Mouse (Mus musculus) MEL (cell line): ENCODE data around the gene Nsl1. TPM values are rescaled to one million over a fixed set of nuclear protein-coding genes. Genes with fewer than 3 reads are reported as not detected.

Experiments used
- DNase-seq: peaks from one replicate; pipeline ENCODE4 v3.0.0; 2011; ENCODE audit warnings: low read depth, low spot score
- H3K27ac ChIP-seq: 2 replicates; pipeline ENCODE4 v1.5.1; 2012; ENCODE audit warnings: low read depth, mild to moderate bottlenecking, control low read depth, low read length, moderate library complexity; ENCODE audit not compliant: control insufficient read depth
- H3K27me3 ChIP-seq, 2 experiments: fragments of 150-350 bp in 1 of 2; sonication (generic) in 1 of 2; 2 replicates each; pipeline ENCODE4 v1.6.1; 2012; ENCODE audit warnings: low read length in 2 of 2, mild to moderate bottlenecking in 2 of 2, improper control_type of control experiment in 1 of 2, moderate library complexity in 1 of 2; ENCODE audit not compliant: insufficient read depth in 2 of 2, control insufficient read depth in 1 of 2
- H3K36me3 ChIP-seq, 2 experiments: 2 replicates each; pipeline ENCODE4 v1.6.1; 2012 to 2014; ENCODE audit warnings: low read length in 2 of 2, improper control_type of control experiment in 1 of 2, inconsistent platforms in 1 of 2, mild to moderate bottlenecking in 1 of 2; ENCODE audit not compliant: insufficient read depth in 2 of 2, control insufficient read depth in 1 of 2
- H3K4me1 ChIP-seq, 2 experiments: fragments of 150-350 bp in 1 of 2; sonication (generic) in 1 of 2; 2 replicates each; pipeline ENCODE4 v1.6.1; 2012; ENCODE audit warnings: low read length in 2 of 2, improper control_type of control experiment in 1 of 2, mild to moderate bottlenecking in 1 of 2; ENCODE audit not compliant: insufficient read depth in 2 of 2, control insufficient read depth in 1 of 2
- H3K4me3 ChIP-seq, 2 experiments: fragments of 150-350 bp in 1 of 2; sonication (generic) in 1 of 2; 2 replicates each; pipeline ENCODE4 v1.5.1; 2012; ENCODE audit warnings: low read depth in 2 of 2, low read length in 2 of 2, mild to moderate bottlenecking in 2 of 2, moderate library complexity in 2 of 2, control low read depth in 1 of 2, improper control_type of control experiment in 1 of 2; ENCODE audit not compliant: control insufficient read depth in 1 of 2, insufficient read depth in 1 of 2
- H3K79me2 ChIP-seq: 2 replicates; pipeline ENCODE4 v1.6.1; 2012; ENCODE audit warnings: mild to moderate bottlenecking, low read length, moderate library complexity; ENCODE audit not compliant: control insufficient read depth, poor library complexity, insufficient read depth
- H3K9ac ChIP-seq: 2 replicates; pipeline ENCODE4 v1.6.1; 2012; ENCODE audit warnings: low read depth, mild to moderate bottlenecking, control low read depth, low read length, moderate library complexity; ENCODE audit not compliant: control insufficient read depth, poor library complexity, severe bottlenecking
- H3K9me3 ChIP-seq: fragments of 150-350 bp; sonication (generic); replicated peaks from 2 replicates; pipeline ENCODE4 v1.6.1; 2012; ENCODE audit warnings: mild to moderate bottlenecking, low read length, improper control_type of control experiment, moderate library complexity; ENCODE audit not compliant: insufficient read depth
- BHLHE40 ChIP-seq: IDR thresholded peaks from 2 replicates; pipeline ENCODE4 v1.6.1; 2012; ENCODE audit warnings: low read depth, mild to moderate bottlenecking, inconsistent platforms, low read length, improper control_type of control experiment, borderline replicate concordance
- CTCF ChIP-seq, 3 experiments: IDR thresholded peaks in 2 of 3; conservative IDR thresholded peaks in 1 of 3; 2 replicates each; pipeline ENCODE4 v1.5.1; 2011 to 2012; ENCODE audit warnings: low read length in 3 of 3, low read depth in 2 of 3, mild to moderate bottlenecking in 2 of 3, improper control_type of control experiment in 1 of 3, inconsistent platforms in 1 of 3, mixed read lengths in 1 of 3, moderate library complexity in 1 of 3; ENCODE audit not compliant: control insufficient read depth in 1 of 3, insufficient read depth in 1 of 3, poor library complexity in 1 of 3, severe bottlenecking in 1 of 3
- EP300 ChIP-seq, 2 experiments: IDR thresholded peaks; 2 replicates each; pipeline ENCODE4 v1.6.1; 2011; ENCODE audit warnings: improper control_type of control experiment in 2 of 2, low read length in 2 of 2, low read depth in 1 of 2, mild to moderate bottlenecking in 1 of 2
- ETS1 ChIP-seq: IDR thresholded peaks from 2 replicates; pipeline ENCODE4 v1.6.1; 2012; ENCODE audit warnings: low read depth, mild to moderate bottlenecking, inconsistent platforms, low read length, improper control_type of control experiment, moderate library complexity
- GABPA ChIP-seq: IDR thresholded peaks from 2 replicates; pipeline ENCODE4 v1.6.1; 2012; ENCODE audit warnings: low read depth, mild to moderate bottlenecking, inconsistent platforms, low read length, improper control_type of control experiment, moderate library complexity
- GATA1 ChIP-seq: IDR thresholded peaks from 2 replicates; pipeline ENCODE4 v1.6.1; 2011; ENCODE audit warnings: low read depth, low read length, improper control_type of control experiment
- HCFC1 ChIP-seq: IDR thresholded peaks from 2 replicates; pipeline ENCODE4 v1.6.1; 2012; ENCODE audit warnings: low read depth, mild to moderate bottlenecking, inconsistent platforms, low read length, improper control_type of control experiment, moderate library complexity
- JUND ChIP-seq: IDR thresholded peaks from 2 replicates; pipeline ENCODE4 v1.6.1; 2011; ENCODE audit warnings: low read depth, mild to moderate bottlenecking, improper control_type of control experiment, low read length
- MAX ChIP-seq: IDR thresholded peaks from 2 replicates; pipeline ENCODE4 v1.6.1; 2011; ENCODE audit warnings: low read length, improper control_type of control experiment
- MAZ ChIP-seq: IDR thresholded peaks from 2 replicates; pipeline ENCODE4 v1.6.1; 2012; ENCODE audit warnings: low read depth, mild to moderate bottlenecking, inconsistent platforms, low read length, improper control_type of control experiment
- MEF2A ChIP-seq: IDR thresholded peaks from 2 replicates; pipeline ENCODE4 v1.6.1; 2014; ENCODE audit warnings: low read depth, mild to moderate bottlenecking, inconsistent platforms, low read length, improper control_type of control experiment; ENCODE audit not compliant: poor library complexity, insufficient replicate concordance, severe bottlenecking; ENCODE audit errors: extremely low read depth
- MXI1 ChIP-seq: IDR thresholded peaks from 2 replicates; pipeline ENCODE4 v1.6.1; 2011; ENCODE audit warnings: mild to moderate bottlenecking, low read depth, low read length, improper control_type of control experiment
- MYB ChIP-seq: IDR thresholded peaks from 2 replicates; pipeline ENCODE4 v1.6.1; 2011; ENCODE audit warnings: mild to moderate bottlenecking, low read depth, low read length, improper control_type of control experiment
- MYC ChIP-seq: IDR thresholded peaks from 2 replicates; pipeline ENCODE4 v1.6.1; 2011; ENCODE audit warnings: low read depth, mild to moderate bottlenecking, low read length, improper control_type of control experiment, moderate library complexity
- NRF1 ChIP-seq: IDR thresholded peaks from 2 replicates; pipeline ENCODE4 v1.6.1; 2014; ENCODE audit warnings: low read depth, mild to moderate bottlenecking, inconsistent platforms, low read length, improper control_type of control experiment, moderate library complexity; ENCODE audit not compliant: poor library complexity, insufficient read depth, severe bottlenecking
- POLR2A ChIP-seq, 2 experiments: IDR thresholded peaks; 2 replicates each; pipeline ENCODE4 v1.6.1; 2011 to 2012; ENCODE audit warnings: low read length in 2 of 2, mild to moderate bottlenecking in 2 of 2, control low read depth in 1 of 2, improper control_type of control experiment in 1 of 2, low read depth in 1 of 2, moderate library complexity in 1 of 2; ENCODE audit not compliant: control insufficient read depth in 1 of 2, insufficient read depth in 1 of 2, poor library complexity in 1 of 2
- POLR2AphosphoS2 ChIP-seq: IDR thresholded peaks from 2 replicates; pipeline ENCODE4 v1.6.1; 2011; ENCODE audit warnings: low read length, improper control_type of control experiment
- POLR2AphosphoS5 ChIP-seq: IDR thresholded peaks from 2 replicates; pipeline ENCODE4 v1.6.1; 2012; ENCODE audit warnings: low read depth, borderline replicate concordance, mild to moderate bottlenecking, inconsistent platforms, low read length, moderate library complexity, mixed read lengths
- RAD21 ChIP-seq: IDR thresholded peaks from 2 replicates; pipeline ENCODE4 v1.6.1; 2011; ENCODE audit warnings: mild to moderate bottlenecking, low read depth, low read length, improper control_type of control experiment
- SIN3A ChIP-seq: IDR thresholded peaks from 2 replicates; pipeline ENCODE4 v1.6.1; 2012; ENCODE audit warnings: low read length, improper control_type of control experiment, inconsistent platforms
- SMC3 ChIP-seq: IDR thresholded peaks from 2 replicates; pipeline ENCODE4 v1.6.1; 2011; ENCODE audit warnings: low read depth, low read length, improper control_type of control experiment
- TBP ChIP-seq: IDR thresholded peaks from 2 replicates; pipeline ENCODE4 v1.8.0; 2011; ENCODE audit warnings: low read depth, low read length, improper control_type of control experiment
- USF1 ChIP-seq: IDR thresholded peaks from 2 replicates; pipeline ENCODE4 v1.6.1; 2014; ENCODE audit warnings: low read depth, mild to moderate bottlenecking, inconsistent platforms, low read length, improper control_type of control experiment, moderate library complexity
- USF2 ChIP-seq, 2 experiments: IDR thresholded peaks; 2 replicates each; pipeline ENCODE4 v1.6.1; 2011 to 2012; ENCODE audit warnings: improper control_type of control experiment in 2 of 2, low read length in 2 of 2, borderline replicate concordance in 1 of 2, inconsistent platforms in 1 of 2, low read depth in 1 of 2, mild to moderate bottlenecking in 1 of 2; ENCODE audit not compliant: insufficient read depth in 1 of 2
- ZC3H11A ChIP-seq: IDR thresholded peaks from 2 replicates; pipeline ENCODE4 v1.6.1; 2012; ENCODE audit warnings: low read depth, mild to moderate bottlenecking, inconsistent platforms, low read length, improper control_type of control experiment
- ZKSCAN1 ChIP-seq: IDR thresholded peaks from 2 replicates; pipeline ENCODE4 v1.6.1; 2012; ENCODE audit warnings: low read depth, mild to moderate bottlenecking, inconsistent platforms, low read length, improper control_type of control experiment, moderate library complexity
- ZMIZ1 ChIP-seq: IDR thresholded peaks from 2 replicates; pipeline ENCODE4 v1.6.1; 2012; ENCODE audit warnings: low read depth, mild to moderate bottlenecking, inconsistent platforms, low read length, improper control_type of control experiment, moderate library complexity
- ZNF384 ChIP-seq: IDR thresholded peaks from 2 replicates; pipeline ENCODE4 v1.6.1; 2012; ENCODE audit warnings: low read depth, mild to moderate bottlenecking, inconsistent platforms, low read length, improper control_type of control experiment
- polyA plus RNA-seq, 2 experiments: library from polyadenylated mRNA; stranded (reverse) in 1 of 2; unstranded in 1 of 2; fragments of >175 nt in 1 of 2; fragments of >200 nt in 1 of 2; gene quantifications; 2 replicates each; pipeline versions ENCODE4 v1.2.1 to v1.2.4; 2012; ENCODE audit warnings: low replicate concordance in 2 of 2, low read depth in 1 of 2; ENCODE audit not compliant: insufficient read length in 2 of 2, insufficient read depth in 1 of 2, missing spikeins in 1 of 2
- total RNA-seq: library from RNA; depleted of rRNA; stranded (reverse); fragments of 300-350 nt; gene quantifications from 2 replicates; pipeline ENCODE4 v1.2.3, GENCODE M21; 2012

Gene Nsl1
- total and polyA plus RNA-seq, 3 experiments = 24.2 to 41.9 TPM; not detected in 1

DNA sequence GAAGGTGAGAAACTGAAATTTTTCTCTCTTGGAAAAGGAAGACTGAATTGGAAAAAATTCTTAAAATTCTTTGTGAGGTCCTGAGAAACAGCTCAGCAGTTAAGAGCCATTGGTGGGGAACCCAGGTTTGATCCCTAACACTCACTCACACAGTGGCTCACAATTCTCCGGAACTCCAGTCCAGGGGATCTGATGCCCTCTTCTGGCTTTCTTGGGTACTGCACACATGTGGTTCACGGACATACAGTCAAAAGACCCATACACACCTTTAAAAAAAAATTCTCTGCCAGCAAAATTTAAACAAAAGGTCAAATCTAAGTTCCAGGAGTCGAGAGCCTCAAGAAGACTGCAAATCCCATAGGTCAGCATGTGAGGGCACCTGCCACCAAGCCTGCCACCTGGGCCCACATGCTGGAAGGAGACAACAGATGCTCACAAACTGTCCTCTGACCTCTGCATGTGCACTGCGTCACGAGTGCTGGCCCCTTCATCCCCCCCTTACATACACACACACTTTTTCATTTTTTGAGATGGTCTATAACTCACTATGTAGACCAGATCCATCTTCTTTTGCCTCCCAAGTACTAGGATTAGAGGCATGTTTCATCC, 22.2 kb downstream of the Nsl1 start:
- Histone ChIP-seq H3K27ac (peak overlapping the region; percentile 57), H3K36me3 (peaks cover 13 to 50% of the 10 kb centered on the region in 2 experiments), H3K27me3 (no peaks in the 10 kb centered on the region), H3K9ac (peak overlapping the region; percentile 34), H3K9me3 (no peaks in the 10 kb centered on the region), H3K4me3 (no peak overlapping the region), H3K4me1 (peaks cover 29 to 48% of the 10 kb centered on the region in 2 experiments), H3K79me2 (no peaks in the 10 kb centered on the region)
- DNase-seq = peak; percentile 64
- TF ChIP-seq JUND = no peak
- TF ChIP-seq MAX = no peak
- TF ChIP-seq SMC3 = peak; percentile 49
- TF ChIP-seq SIN3A = no peak
- TF ChIP-seq USF1 = no peak
- TF ChIP-seq RAD21 = peak; percentile 27
- no peak for TF ChIP-seq ZMIZ1
- no peak for TF ChIP-seq TBP
- no peak for TF ChIP-seq NRF1
- no peak for TF ChIP-seq MXI1
- TF ChIP-seq BHLHE40 = no peak
- no peak for TF ChIP-seq MAZ
- 0 out of 2 replicates have a peak, but pooled peaks have one; percentile 62 for TF ChIP-seq POLR2AphosphoS2
- no peak for TF ChIP-seq ZC3H11A
- peak; percentile 55 to 71 (median 63) for TF ChIP-seq CTCF (IDR thresholded peaks at IDR 0.05 in 2 of 3, conservative IDR thresholded peaks at IDR 0.05 in 1 of 3; ENCODE audit: control insufficient read depth in 1 of 3, insufficient read depth in 1 of 3, low read depth in 2 of 3, low read length in 3 of 3, poor library complexity in 1 of 3, severe bottlenecking in 1 of 3)

DNA sequence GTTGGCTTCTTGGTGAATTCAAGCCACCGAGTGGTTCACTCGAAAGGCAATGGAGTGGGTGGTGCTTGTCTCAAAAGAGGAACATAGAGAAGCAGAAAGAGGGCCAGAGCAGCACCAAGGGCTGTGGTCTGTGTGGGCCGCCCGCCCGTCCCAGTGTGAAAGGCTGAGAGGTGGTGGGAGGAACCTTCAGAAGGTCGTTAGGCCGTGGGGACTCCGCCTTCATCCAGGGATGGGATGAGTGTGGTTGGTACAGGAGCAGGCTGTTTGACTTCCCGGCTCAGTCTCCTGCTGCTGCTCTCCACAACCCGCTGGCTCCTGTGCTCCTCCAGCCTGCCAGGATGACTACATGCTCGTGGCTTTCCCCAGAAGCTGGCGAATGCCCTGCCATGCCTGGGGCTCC, 22.8 kb downstream of the Nsl1 start:
- DNase-seq = peak; percentile 77
- no peak for TF ChIP-seq MEF2A
- peak; percentile 43; the same call in 1 of the 2 replicates for TF ChIP-seq POLR2AphosphoS2
- no peak for TF ChIP-seq EP300 (IDR thresholded peaks at IDR 0.05; ENCODE audit: low read depth in 1 of 2, low read length in 2 of 2)
- TF ChIP-seq MAZ = no peak
- 0 out of 2 replicates have a peak, but pooled peaks have one; percentile 15 for TF ChIP-seq MYC
- TF ChIP-seq SIN3A = no peak
- 0 out of 4 replicates have a peak, but pooled peaks of 1 of the 2 experiments have one; percentile 30 for TF ChIP-seq POLR2A (IDR thresholded peaks at IDR 0.05; ENCODE audit: control insufficient read depth in 1 of 2, insufficient read depth in 1 of 2, low read depth in 1 of 2, low read length in 2 of 2, poor library complexity in 1 of 2)
- no peak for TF ChIP-seq MXI1
- TF ChIP-seq MYB = no peak
- no peak for TF ChIP-seq ZNF384
- TF ChIP-seq ETS1 = no peak
- TF ChIP-seq ZKSCAN1 = no peak
- TF ChIP-seq HCFC1 = no peak
- TF ChIP-seq GABPA = no peak
- TF ChIP-seq GATA1 = no peak
- TF ChIP-seq USF2 (IDR thresholded peaks at IDR 0.05; ENCODE audit: borderline replicate concordance in 1 of 2, insufficient read depth in 1 of 2, low read depth in 1 of 2, low read length in 2 of 2) = no peak
- 0 out of 2 replicates have a peak, but pooled peaks have one; percentile 23 for TF ChIP-seq TBP
- TF ChIP-seq CTCF (IDR thresholded peaks at IDR 0.05 in 2 of 3, conservative IDR thresholded peaks at IDR 0.05 in 1 of 3; ENCODE audit: control insufficient read depth in 1 of 3, insufficient read depth in 1 of 3, low read depth in 2 of 3, low read length in 3 of 3, poor library complexity in 1 of 3, severe bottlenecking in 1 of 3) = no peak
- no peak for TF ChIP-seq POLR2AphosphoS5
- TF ChIP-seq JUND = no peak
- TF ChIP-seq SMC3 = no peak
- TF ChIP-seq RAD21 = no peak

More for the DNA sequence above, 22.8 kb downstream of the Nsl1 start:
- no peaks in the 10 kb centered on the region for H3K79me2 ChIP-seq
- H3K4me1 ChIP-seq = peaks cover 29 to 49% of the 10 kb centered on the region in 2 experiments
- H3K9me3 ChIP-seq = no peaks in the 10 kb centered on the region
- peaks cover 9 to 50% of the 10 kb centered on the region in 2 experiments for H3K36me3 ChIP-seq
- H3K9ac ChIP-seq = peak overlapping the region; percentile 34
- H3K27me3 ChIP-seq = no peaks in the 10 kb centered on the region
- H3K27ac ChIP-seq = peak overlapping the region; percentile 57
- no peak overlapping the region for H3K4me3 ChIP-seq
